Mouse (Mus musculus) liver, embryonic 12.5 days (tissue): ENCODE measurements around the gene Limch1. TPM values are rescaled to one million over a fixed set of nuclear protein-coding genes. Genes with fewer than 3 reads are reported as not detected.

Experiments
- ATAC-seq: fragments of 200-750 bp; cut with Nextera tagmentation; 2 replicates; pipeline ENCODE4 v1.8.0; 2017; ENCODE audit warnings: moderate number of reproducible peaks, mild to moderate bottlenecking, moderate library complexity
- H3K27ac ChIP-seq: fragments of 300-500 bp; sonication (generic); 2 replicates; pipeline ENCODE4 v1.5.1; 2016; ENCODE audit warnings: mild to moderate bottlenecking
- H3K27me3 ChIP-seq: fragments of 300-500 bp; sonication (generic); replicated peaks from 2 replicates; pipeline ENCODE4 v1.6.1; 2016; ENCODE audit warnings: mild to moderate bottlenecking, moderate library complexity
- H3K36me3 ChIP-seq: fragments of 300-500 bp; sonication (generic); 2 replicates; pipeline ENCODE4 v1.6.1; 2016; ENCODE audit warnings: mild to moderate bottlenecking, moderate library complexity
- H3K4me1 ChIP-seq: fragments of 300-500 bp; sonication (generic); 2 replicates; pipeline ENCODE4 v1.6.1; 2016
- H3K4me2 ChIP-seq: fragments of 300-500 bp; sonication (generic); 2 replicates; pipeline ENCODE4 v1.6.1; 2016; ENCODE audit warnings: mild to moderate bottlenecking, moderate library complexity
- H3K4me3 ChIP-seq: fragments of 300-500 bp; sonication (generic); 2 replicates; pipeline ENCODE4 v1.5.1; 2016; ENCODE audit warnings: mild to moderate bottlenecking, moderate library complexity
- H3K9ac ChIP-seq: fragments of 300-500 bp; sonication (generic); 2 replicates; pipeline ENCODE4 v1.6.1; 2016; ENCODE audit warnings: mild to moderate bottlenecking, moderate library complexity
- H3K9me3 ChIP-seq: fragments of 300-500 bp; sonication (generic); replicated peaks from 2 replicates; pipeline ENCODE4 v1.6.1; 2016; ENCODE audit warnings: mild to moderate bottlenecking, moderate library complexity
- WGBS: fragments of 180-500 bp; shearing (Covaris S2); methylation state at CpG from one replicate; pipeline ENCODE4 v1.1.7; 2016; ENCODE audit not compliant: insufficient replicate concordance; 5-methylcytosine and 5-hydroxymethylcytosine counted together
- polyA plus RNA-seq: library from polyadenylated mRNA; unstranded; fragments of >200 nt; fragmentation: Nextera tagmentation; extraction: Ambion mirVana; gene quantifications from 2 replicates; pipeline ENCODE4 v1.2.1, GENCODE M21; 2016

Limch1 gene
- polyA plus RNA-seq, 1 experiment from 2014 or later = 3.8 TPM

- no peak overlapping the region for H3K27ac ChIP-seq
- no peak overlapping the region for H3K9ac ChIP-seq
- H3K36me3 ChIP-seq = no peaks in the 10 kb centered on the region
- ATAC-seq = no peak
- no peak overlapping the region for H3K4me3 ChIP-seq
- WGBS = 35% methylated on average over 5 of the region's 5 CpGs
- H3K4me1 ChIP-seq = no peaks in the 10 kb centered on the region; the same call in 1 of the 2 replicates
- peaks cover 42% of the 10 kb centered on the region for H3K27me3 ChIP-seq
- no peak overlapping the region for H3K4me2 ChIP-seq
- H3K9me3 ChIP-seq = no peaks in the 10 kb centered on the region
These were observed 3.0 kb downstream of the Limch1 start for GRCm38 (mm10) chr5:66748448-66749115.

- H3K27me3 ChIP-seq = peaks cover 28% of the 10 kb centered on the region
- no peak overlapping the region for H3K4me2 ChIP-seq
- H3K36me3 ChIP-seq = no peaks in the 10 kb centered on the region
- ATAC-seq = no peak
- no peaks in the 10 kb centered on the region for H3K9me3 ChIP-seq
- H3K27ac ChIP-seq = no peak overlapping the region
- WGBS = 62% methylated on average over 7 of the region's 7 CpGs
- no peak overlapping the region for H3K4me3 ChIP-seq
- no peak overlapping the region for H3K9ac ChIP-seq
- no peaks in the 10 kb centered on the region; the same call in 1 of the 2 replicates for H3K4me1 ChIP-seq
These were observed 5.0 kb downstream of the Limch1 start for GRCm38 (mm10) chr5:66750641-66751040.

GRCm38 (mm10) chr5:66751332-66751980 is 5.8 kb downstream of the Limch1 start:
- H3K9me3 ChIP-seq = no peaks in the 10 kb centered on the region
- H3K27me3 ChIP-seq = peaks cover 22% of the 10 kb centered on the region
- no peaks in the 10 kb centered on the region; the same call in 1 of the 2 replicates for H3K4me1 ChIP-seq
- no peak for ATAC-seq
- H3K4me3 ChIP-seq = no peak overlapping the region
- H3K4me2 ChIP-seq = no peak overlapping the region
- WGBS = 24% methylated on average over 3 of the region's 3 CpGs
- H3K27ac ChIP-seq = no peak overlapping the region
- no peak overlapping the region for H3K9ac ChIP-seq
- H3K36me3 ChIP-seq = no peaks in the 10 kb centered on the region

GRCm38 (mm10) chr5:66753620-66754019 is 8.0 kb downstream of the Limch1 start:
- no peaks in the 10 kb centered on the region for H3K9me3 ChIP-seq
- H3K36me3 ChIP-seq = no peaks in the 10 kb centered on the region
- H3K27me3 ChIP-seq = peaks cover 4% of the 10 kb centered on the region; the same call in 1 of the 2 replicates
- H3K4me3 ChIP-seq = no peak overlapping the region
- no peak overlapping the region for H3K27ac ChIP-seq
- WGBS = 71% methylated on average over 9 of the region's 9 CpGs
- no peak overlapping the region for H3K4me2 ChIP-seq
- H3K9ac ChIP-seq = no peak overlapping the region
- no peak for ATAC-seq
- H3K4me1 ChIP-seq = no peaks in the 10 kb centered on the region; the same call in 1 of the 2 replicates

- no peaks in the 10 kb centered on the region for H3K36me3 ChIP-seq
- H3K9ac ChIP-seq = no peak overlapping the region
- H3K4me3 ChIP-seq = no peak overlapping the region
- H3K27me3 ChIP-seq = 0 out of 2 replicates have a peak, but pooled peaks cover 3% of the 10 kb centered on the region
- no peaks in the 10 kb centered on the region for H3K4me1 ChIP-seq
- H3K9me3 ChIP-seq = no peaks in the 10 kb centered on the region
- no peak overlapping the region for H3K4me2 ChIP-seq
- 57% methylated on average over 10 of the region's 10 CpGs for WGBS
- no peak overlapping the region for H3K27ac ChIP-seq
- no peak for ATAC-seq
These were observed 11.4 kb downstream of the Limch1 start for GRCm38 (mm10) chr5:66756821-66757705.

GRCm38 (mm10) chr5:66757706-66758237 is 12.1 kb downstream of the Limch1 start:
- Histone ChIP-seq H3K9me3 (no peaks in the 10 kb centered on the region), H3K9ac (no peak overlapping the region), H3K27ac (no peak overlapping the region), H3K4me2 (no peak overlapping the region), H3K36me3 (no peaks in the 10 kb centered on the region), H3K27me3 (0 out of 2 replicates have a peak, but pooled peaks cover 3% of the 10 kb centered on the region), H3K4me1 (no peaks in the 10 kb centered on the region), H3K4me3 (no peak overlapping the region)
- ATAC-seq = no peak
- WGBS = 58% methylated on average over 2 of the region's 2 CpGs

GRCm38 (mm10) chr5:66759354-66759753 is 13.7 kb downstream of the Limch1 start:
- Histone ChIP-seq H3K27ac (no peak overlapping the region), H3K4me2 (no peak overlapping the region), H3K27me3 (0 out of 2 replicates have a peak, but pooled peaks cover 3% of the 10 kb centered on the region), H3K9me3 (no peaks in the 10 kb centered on the region), H3K4me1 (no peaks in the 10 kb centered on the region), H3K36me3 (no peaks in the 10 kb centered on the region), H3K4me3 (no peak overlapping the region), H3K9ac (no peak overlapping the region)
- no peak for ATAC-seq
- 53% methylated on average over 2 of the region's 2 CpGs for WGBS

GRCm38 (mm10) chr5:66760747-66761146 is 15.1 kb downstream of the Limch1 start:
- no peaks in the 10 kb centered on the region for H3K9me3 ChIP-seq
- ATAC-seq = no peak
- WGBS = 81% methylated on average over 10 of the region's 10 CpGs
- H3K27ac ChIP-seq = no peak overlapping the region
- 0 out of 2 replicates have a peak, but pooled peaks cover 3% of the 10 kb centered on the region for H3K27me3 ChIP-seq
- no peaks in the 10 kb centered on the region for H3K4me1 ChIP-seq
- H3K4me2 ChIP-seq = no peak overlapping the region
- no peak overlapping the region for H3K9ac ChIP-seq
- H3K36me3 ChIP-seq = no peaks in the 10 kb centered on the region
- no peak overlapping the region for H3K4me3 ChIP-seq

- Histone ChIP-seq H3K4me3 (no peak overlapping the region), H3K4me1 (no peaks in the 10 kb centered on the region), H3K9me3 (no peaks in the 10 kb centered on the region), H3K9ac (no peak overlapping the region), H3K4me2 (no peak overlapping the region), H3K27ac (no peak overlapping the region), H3K36me3 (no peaks in the 10 kb centered on the region), H3K27me3 (no peaks in the 10 kb centered on the region)
- no peak for ATAC-seq
- 56% methylated on average over 2 of the region's 2 CpGs for WGBS
These were observed 16.4 kb downstream of the Limch1 start for GRCm38 (mm10) chr5:66762006-66762405.

GRCm38 (mm10) chr5:66764129-66764528 is 18.5 kb downstream of the Limch1 start:
- Histone ChIP-seq H3K4me3 (no peak overlapping the region), H3K4me2 (no peak overlapping the region), H3K36me3 (no peaks in the 10 kb centered on the region), H3K27me3 (no peaks in the 10 kb centered on the region), H3K27ac (no peak overlapping the region), H3K4me1 (no peaks in the 10 kb centered on the region), H3K9me3 (no peaks in the 10 kb centered on the region), H3K9ac (no peak overlapping the region)
- 77% methylated on average over 6 of the region's 6 CpGs for WGBS
- no peak for ATAC-seq

GRCm38 (mm10) chr5:66765911-66766310 is 20.3 kb downstream of the Limch1 start:
- no peaks in the 10 kb centered on the region for H3K27me3 ChIP-seq
- no peaks in the 10 kb centered on the region for H3K4me1 ChIP-seq
- H3K36me3 ChIP-seq = no peaks in the 10 kb centered on the region
- H3K4me2 ChIP-seq = no peak overlapping the region
- no peak overlapping the region for H3K4me3 ChIP-seq
- no peak for ATAC-seq
- 73% methylated on average over 2 of the region's 2 CpGs for WGBS
- H3K9me3 ChIP-seq = no peaks in the 10 kb centered on the region
- no peak overlapping the region for H3K9ac ChIP-seq
- no peak overlapping the region for H3K27ac ChIP-seq
